Mouse (Mus musculus) frontal cortex, postnatal 36 days (tissue): Measurements from ENCODE around the gene Ndufaf7.
A peak's percentile ranks its signal among the peaks of the same experiment; 100 is the strongest.

Experiments used
- DNase-seq, 2 experiments: peaks; one replicate each; pipeline ENCODE4 v3.0.0; 2022; ENCODE audit warnings: low spot score in 2 of 2

The Ndufaf7 gene

GRCm38 (mm10) chr17:78964387-78964786 is 27.5 kb downstream of the Ndufaf7 start:
- DNase-seq, result peak; percentile 17 to 21

- no peak for DNase-seq
Observed at GRCm38 (mm10) chr17:78966092-78966883, 29.4 kb downstream of the Ndufaf7 start.

GRCm38 (mm10) chr17:78968500-78968899 is 31.6 kb downstream of the Ndufaf7 start:
- DNase-seq, result no peak

GRCm38 (mm10) chr17:78983166-78983565 is 46.2 kb downstream of the Ndufaf7 start:
- no peak for DNase-seq

GRCm38 (mm10) chr17:78983736-78984135 is 46.8 kb downstream of the Ndufaf7 start:
- DNase-seq, result no peak

- no peak for DNase-seq
Observed at GRCm38 (mm10) chr17:78989015-78989414, 52.1 kb downstream of the Ndufaf7 start.

- DNase-seq, result no peak
Observed at GRCm38 (mm10) chr17:78991549-78991948, 54.6 kb downstream of the Ndufaf7 start.

- DNase-seq, result no peak
Observed at GRCm38 (mm10) chr17:78992303-78993027, 55.5 kb downstream of the Ndufaf7 start.

- no peak for DNase-seq
Observed at GRCm38 (mm10) chr17:78993670-78994069, 56.7 kb downstream of the Ndufaf7 start.

GRCm38 (mm10) chr17:78994382-78994781 is 57.4 kb downstream of the Ndufaf7 start:
- DNase-seq, result no peak

- no peak for DNase-seq
Observed at GRCm38 (mm10) chr17:78994931-78995820, 58.2 kb downstream of the Ndufaf7 start.
